Mouse (Mus musculus): Measurements from ENCODE around the gene Dtnbp1.

GRCm38 (mm10) chr13:44921721-44922120 lies 80.2 kb downstream of the Dtnbp1 start:
- no peak for TF ChIP-seq CTCF (conservative IDR thresholded peaks at IDR 0.05; ENCODE audit: low read length)
- TF ChIP-seq NANOG (IDR thresholded peaks at IDR 0.05; ENCODE audit: borderline replicate concordance, low read length) = no peak
- no peak for TF ChIP-seq POU5F1 (IDR thresholded peaks at IDR 0.05; ENCODE audit: borderline replicate concordance, low read length)

Data from E14TG2a.4 (cell line).